Mouse (Mus musculus) adrenal gland, postnatal 14 days (tissue): ENCODE results near the gene Tpcn1. TPM values are rescaled to one million over a fixed set of nuclear protein-coding genes. Genes with fewer than 3 reads are reported as not detected.

Experiments used
- DNase-seq: peaks from one replicate; pipeline ENCODE4 v3.0.0; 2021; ENCODE audit warnings: mixed read lengths
- total RNA-seq: library from RNA; stranded (reverse); gene quantifications from 2 replicates; pipeline ENCODE4 v1.2.3, GENCODE M21; 2021

Tpcn1 gene
- total RNA-seq, 1 experiment from 2014 or later, result 57.5 TPM

DNA sequence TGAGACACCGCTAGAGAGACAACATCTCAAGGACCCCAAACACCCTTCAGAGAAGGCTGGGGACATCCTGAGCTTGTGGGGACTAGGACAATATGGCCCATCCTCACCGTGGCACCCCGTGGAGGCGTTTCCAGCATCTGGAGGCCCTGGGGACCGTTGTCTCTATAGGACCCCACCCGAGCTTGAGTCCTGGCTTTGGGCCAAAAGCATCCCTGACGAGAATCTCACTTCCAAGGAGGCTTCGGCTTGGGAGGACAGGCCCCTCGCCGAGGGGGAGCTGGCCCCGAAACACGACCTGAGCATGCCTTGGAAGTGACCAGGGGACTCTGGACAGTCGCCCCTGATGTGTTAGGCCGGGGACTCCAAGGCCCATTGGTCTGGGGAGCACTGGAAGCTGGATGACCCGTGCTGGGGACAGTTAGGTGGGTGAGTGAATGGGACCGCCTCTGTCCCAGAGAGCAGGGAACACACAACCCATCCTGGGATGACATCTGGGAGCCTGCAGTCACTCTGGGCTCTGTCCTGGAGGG, 20.8 kb upstream of the Tpcn1 start:
- DNase-seq, result no peak

DNA sequence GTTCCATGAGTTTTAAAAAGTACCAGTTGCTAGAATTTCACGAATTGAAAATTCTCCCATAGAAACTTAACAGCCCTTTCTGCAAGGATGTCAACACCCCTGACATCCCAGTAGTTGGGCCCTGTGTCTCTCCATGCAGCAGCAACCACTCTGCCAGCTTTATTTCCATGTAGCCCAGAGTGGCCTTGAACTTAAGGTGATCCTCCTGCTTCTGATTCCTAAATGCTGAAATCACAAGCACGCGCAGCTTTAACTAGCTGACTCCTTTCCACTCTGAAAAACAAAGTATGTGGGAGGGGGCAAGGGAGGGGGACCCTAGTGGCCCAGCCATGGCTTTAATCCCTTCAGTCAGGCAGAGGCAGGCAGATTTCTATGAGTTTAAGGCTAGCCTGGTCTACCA, 18.9 kb upstream of the Tpcn1 start:
- DNase-seq, result no peak

DNA sequence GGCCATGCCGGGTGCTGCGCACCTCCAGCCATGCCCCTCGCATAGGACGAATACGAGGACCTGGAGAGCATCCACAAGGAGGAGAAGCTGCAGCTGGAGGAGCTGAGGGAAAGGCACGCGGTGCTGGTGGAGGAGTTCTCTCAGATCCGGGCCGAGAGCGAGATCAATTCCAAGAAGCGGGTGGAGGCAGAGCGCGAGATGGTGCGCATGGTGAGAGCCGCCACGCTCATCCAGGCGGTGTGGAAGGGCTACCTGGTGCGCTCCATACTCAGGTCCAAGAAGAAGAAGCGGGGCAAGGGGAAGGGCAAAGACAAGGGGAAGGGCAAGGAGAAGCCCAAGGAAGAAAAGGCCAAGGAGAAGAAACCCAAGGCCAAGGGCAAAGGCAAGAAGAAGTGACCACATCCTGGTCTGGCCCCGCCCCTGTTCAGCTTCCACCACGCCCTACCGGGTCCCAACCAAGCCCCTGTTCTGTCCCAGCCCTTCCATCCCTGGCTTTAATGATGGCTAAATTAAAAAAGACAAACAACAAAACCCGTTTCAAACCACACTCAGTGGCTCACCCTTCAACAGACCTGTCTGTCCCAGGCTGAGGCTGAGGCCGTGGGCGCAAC, 18.2 kb upstream of the Tpcn1 start:
- DNase-seq, result peak; percentile 11

DNA sequence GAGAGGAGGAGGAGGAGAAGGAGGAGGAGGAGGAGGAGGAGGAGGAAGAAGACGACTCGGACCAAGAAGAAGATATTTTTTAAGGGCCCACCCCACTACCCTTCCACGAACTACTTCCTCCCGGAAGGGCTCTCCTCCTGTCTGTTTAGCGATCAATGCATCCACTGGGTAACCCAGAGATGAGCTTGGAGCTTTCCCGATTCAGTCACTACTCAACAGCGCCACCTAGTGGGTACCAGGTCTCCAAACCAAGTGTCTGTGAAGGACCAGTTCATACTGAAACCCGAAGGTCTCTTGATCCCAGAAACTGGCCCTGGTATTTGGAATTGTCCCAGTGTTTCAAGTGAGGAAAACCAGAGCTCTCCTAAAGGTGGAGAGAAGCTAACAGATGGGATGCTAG, 17.2 kb upstream of the Tpcn1 start:
- peak; percentile 95 for DNase-seq

DNA sequence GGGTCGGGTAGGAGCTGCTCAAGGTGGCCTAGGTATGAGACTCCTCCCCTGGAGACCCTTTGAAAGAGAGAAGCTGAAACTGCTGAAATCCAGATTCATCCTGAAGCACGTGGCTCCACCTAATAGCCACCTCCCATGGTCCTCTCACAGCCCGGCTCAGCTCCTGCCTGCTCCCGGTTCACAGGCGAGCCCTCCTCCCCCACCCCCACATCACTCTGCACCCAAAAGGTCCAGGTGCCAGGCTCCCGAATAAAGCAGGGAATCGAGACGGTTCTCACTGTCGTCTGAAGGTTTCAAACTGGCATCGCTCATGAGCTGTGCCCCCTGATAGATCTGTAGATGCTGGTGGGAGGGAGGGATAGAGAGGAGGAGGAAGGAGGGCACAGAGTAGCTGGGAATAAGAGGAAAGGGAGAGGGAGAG, 16.8 kb upstream of the Tpcn1 start:
- DNase-seq, result no peak

DNA sequence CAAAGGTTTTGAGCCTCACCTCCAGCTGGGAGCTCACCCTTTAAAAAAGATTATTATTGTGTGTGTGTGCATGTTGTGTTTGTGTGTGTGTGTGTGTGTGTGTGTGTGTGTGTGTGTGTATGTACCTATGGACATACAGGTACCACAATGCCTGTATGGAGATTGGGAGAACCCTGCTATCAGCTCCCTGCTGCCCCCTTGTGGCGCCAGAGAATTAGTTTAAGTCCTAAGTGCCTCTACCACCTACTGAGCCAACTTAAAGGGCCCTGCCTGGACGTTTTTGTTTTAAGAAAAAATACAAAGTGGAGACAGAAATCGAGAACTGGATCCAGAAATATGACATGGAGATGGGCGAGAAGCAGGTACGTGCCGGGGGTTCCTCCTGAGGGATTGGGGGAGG, 16.4 kb upstream of the Tpcn1 start:
- DNase-seq, result peak; percentile 90

DNA sequence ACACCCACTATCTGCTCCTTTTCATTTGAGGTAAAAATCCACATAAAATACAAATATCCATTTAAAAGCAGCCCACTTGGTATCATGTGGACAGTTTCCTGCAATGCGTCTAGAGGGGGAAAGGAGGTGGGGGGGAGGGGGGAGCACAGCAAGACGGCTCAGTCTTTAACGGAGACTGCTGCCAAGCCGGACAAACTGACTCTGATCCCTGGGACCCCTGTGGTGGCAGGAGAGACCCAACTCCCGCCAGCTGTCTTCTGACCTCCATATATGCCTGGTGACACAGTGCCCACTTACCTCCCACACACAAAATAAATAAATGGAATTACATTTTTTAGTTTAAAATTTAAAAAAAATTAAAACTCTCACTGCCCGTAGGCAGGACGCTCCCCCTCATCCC, 15.0 kb upstream of the Tpcn1 start:
- no peak for DNase-seq

DNA sequence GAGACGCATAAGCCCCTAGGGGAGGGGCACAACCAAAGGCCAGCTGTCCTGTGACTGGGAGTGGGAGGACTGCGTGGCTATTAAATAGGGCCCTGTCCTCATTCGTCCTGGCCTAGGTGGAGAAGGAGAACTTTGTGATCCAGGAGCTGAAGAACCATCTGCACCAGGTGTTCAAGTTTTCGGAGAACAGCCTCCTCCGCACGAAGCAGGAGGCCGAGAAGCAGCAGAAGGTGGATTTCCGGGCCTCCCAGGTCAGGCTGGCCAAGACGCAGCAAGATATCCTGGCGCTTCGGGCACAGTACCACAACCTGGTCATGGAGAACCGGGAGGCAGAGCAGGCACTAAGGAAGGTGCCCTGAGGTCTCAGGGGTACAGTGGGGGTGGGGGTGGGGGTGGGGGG, 13.7 kb upstream of the Tpcn1 start:
- DNase-seq, result no peak

DNA sequence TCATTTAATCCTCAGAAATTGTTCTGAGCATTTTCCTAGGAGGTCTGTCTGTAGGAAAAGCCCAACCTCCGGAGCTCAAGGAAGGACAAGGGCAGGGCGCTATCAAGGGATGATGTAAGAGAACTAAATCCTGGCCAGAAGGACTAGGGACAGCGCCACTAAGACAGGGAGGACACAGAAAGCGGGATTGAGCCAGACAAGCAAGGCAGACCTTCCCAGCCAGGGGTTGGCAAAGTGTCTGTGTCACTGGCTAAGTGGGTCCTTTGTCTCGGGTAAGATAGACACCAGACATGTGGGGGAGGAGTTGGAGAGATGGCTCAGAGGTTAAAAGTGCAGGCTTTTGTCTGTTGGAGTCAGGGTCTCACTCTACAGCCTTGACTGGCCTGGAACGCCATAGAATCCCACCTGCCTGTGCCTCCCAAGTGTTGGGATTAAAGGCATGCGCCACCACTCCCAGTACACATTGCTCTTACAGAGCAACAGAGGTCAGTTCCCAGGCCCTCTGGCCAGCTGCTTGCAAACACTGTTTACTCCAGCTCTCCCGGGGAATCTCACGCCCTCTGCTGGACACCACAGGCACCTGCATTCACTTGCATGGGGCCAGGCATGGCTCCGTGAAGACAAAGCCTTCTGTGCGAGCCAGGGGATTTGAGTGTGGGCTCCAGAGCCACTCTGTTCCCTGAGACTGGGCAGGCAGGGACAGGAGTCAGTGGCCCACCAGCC, 12.6 kb upstream of the Tpcn1 start:
- DNase-seq, result peak; percentile 72

DNA sequence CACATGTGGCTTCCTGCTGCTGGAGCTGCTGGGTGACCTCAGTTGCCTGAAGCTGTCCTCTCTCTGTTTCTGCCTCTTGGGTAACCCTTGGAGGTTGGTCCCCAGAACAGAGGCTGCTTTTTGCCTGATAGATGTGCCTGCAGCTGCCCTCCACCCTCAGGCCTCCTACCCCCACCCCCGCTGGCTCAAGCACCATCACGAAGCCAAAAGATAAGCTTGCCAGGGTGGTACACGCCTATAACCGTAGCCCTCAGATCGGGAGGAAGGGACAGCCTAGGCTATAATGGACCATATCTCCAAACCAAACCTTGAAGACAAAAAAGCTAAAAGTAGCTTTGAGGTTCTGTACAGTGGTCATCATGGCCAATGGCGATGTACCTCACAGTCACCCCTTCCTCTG, 11.2 kb upstream of the Tpcn1 start:
- DNase-seq, result no peak

DNA sequence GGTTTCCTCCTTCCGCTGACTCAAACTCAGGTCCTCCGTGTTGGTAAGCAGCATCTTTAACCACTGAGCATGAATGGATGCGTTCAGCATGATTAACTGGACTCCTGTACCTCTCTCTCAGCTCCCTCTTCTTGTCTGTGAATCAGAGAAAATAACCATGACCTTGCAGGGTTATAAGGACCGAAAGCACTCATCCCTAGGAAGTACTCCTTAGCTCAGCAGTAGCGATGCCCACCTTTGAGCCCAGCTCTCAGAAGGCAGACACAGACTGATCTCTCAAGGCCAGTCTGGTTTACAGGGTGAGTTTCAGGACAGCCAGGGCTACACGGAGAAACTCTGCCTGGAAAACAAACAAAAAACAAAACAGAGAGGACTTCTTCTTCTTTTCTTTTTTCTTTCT, 6.0 kb upstream of the Tpcn1 start:
- no peak for DNase-seq

DNA sequence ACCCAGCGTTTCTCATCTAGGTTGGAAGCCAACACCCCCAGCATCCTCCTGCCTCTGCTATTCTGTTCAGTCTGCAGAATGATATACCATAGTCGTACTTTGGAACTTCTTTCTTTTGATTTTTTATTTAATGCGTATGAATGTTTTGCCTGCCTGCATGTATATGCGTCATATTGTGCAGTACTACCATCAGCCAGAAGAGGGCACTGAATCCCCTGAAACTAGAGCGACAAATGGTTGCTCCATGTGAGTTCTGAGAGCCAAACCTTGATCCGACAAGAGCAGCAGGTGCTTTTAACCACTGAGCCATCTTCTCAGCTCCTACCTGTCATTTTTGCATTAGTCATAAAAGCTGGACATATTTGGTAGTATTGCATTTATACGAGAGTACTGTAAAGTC, 3.7 kb upstream of the Tpcn1 start:
- DNase-seq, result peak; percentile 37

DNA sequence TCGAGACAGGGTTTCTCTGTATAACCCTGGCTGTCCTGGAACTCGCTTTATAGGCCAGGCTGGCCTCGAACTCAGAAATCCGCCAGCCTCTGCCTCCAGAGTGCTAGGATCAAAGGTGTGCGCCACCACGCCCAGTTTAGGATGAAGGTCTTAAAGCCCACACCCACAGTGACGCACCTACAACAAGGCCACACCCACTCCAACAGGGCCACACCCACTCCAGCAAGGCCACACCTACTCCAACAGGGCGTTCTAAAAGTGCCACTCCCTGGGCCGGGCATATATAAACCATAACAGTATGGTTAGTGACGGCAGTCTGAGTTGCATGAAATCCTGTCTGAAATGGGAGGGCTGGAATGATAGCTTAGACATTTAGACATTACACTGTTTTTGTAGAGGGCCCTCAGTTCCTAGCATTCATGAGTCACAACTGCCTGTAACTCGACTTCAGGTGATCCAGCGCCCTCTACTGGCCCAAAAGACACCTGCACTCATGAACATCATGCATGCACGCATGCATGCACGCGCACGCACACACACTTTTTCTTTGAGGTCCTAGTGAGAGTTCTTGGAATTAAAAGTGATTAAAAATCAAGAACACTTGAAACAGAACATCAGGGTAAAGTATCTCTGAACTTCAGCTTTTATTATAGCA, 2.0 kb upstream of the Tpcn1 start:
- DNase-seq, result peak; percentile 74

DNA sequence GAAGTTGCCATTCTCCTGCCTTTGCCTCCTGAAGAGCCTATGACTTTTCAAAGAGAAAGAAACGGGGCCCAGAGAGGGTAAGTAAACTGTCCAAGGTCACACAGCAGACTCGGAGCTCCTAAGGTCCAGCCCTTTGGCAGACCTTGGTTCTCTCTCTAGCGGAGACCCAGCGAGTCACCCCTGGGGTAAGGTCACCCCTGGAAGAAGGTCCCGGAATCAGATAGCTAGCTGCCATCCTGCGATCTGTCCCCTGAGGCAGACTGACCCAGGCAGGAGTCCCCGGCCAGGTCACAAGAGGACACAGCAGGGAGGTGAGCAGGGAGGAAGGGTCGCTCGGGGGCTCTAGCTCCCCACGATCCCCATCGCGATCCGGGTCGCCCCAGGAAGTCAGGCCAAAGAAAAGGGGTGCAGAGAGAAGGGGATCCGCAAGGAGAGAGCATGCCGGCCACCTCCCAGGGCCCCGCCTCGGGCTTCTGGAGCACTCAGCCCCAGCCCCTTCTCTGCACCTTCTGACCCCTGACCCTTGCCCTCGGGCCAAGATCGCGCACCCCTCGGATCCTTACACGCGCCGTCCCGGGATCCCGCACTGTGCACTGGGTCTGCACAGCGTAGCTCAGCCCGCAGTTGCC, 419 bp downstream of the Tpcn1 start:
- no peak for DNase-seq

DNA sequence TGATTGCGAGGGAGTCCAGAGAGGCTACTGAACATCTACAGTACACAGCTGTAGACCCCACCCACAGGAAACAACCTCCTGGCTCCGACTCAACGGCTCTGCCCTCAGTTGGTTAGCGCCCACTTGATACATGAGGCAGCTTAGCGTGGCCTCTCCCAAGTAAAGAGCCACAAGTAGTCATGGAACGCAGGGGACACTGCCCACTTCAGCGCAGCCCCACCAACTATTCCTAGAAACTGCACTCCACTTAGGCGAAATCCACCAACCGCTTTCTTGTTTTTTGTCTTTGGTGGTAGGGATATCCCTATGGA, 902 bp downstream of the Tpcn1 start:
- DNase-seq, result peak; percentile 29

DNA sequence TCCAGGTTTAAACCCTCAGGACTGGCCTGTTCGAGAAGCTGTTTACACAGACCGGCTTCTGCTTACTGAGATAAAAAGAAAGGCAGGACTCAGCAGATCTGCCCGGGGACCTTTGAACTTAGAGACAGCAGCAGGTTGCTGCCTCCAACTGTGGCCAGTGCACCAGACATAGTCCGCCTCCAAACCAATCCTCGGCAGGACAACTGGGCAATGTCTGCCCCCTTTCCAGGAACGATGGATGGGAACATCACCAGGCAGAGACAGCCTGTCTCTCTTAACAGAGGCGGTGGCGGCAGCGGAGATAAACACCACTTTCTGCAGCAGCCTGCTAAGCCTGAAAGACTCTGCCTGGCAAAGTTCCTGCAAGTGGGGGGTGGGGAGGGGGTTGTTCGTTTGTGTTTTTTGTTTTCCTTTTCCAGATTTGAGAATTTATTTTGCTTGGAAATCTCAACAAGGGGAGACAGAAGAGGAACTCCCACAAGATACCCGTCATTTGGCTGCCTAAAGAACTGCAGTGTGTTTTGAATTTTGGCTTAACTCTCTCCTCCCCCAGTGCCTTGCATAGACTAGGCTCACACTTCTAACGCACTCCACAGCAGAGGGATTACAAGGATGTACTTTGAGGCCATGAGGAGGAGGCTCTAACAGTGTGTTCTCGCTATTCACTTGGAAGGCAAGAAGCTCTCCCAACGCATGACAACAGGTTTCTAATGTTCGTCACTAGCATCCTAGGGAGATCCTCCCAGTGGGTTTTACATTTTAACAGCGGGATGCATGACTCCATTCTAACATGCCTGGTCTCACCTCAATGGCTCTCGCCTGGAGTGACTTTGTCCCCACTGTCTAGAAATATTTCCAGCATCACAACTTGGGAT, 1.5 kb downstream of the Tpcn1 start:
- DNase-seq, result peak; percentile 57

DNA sequence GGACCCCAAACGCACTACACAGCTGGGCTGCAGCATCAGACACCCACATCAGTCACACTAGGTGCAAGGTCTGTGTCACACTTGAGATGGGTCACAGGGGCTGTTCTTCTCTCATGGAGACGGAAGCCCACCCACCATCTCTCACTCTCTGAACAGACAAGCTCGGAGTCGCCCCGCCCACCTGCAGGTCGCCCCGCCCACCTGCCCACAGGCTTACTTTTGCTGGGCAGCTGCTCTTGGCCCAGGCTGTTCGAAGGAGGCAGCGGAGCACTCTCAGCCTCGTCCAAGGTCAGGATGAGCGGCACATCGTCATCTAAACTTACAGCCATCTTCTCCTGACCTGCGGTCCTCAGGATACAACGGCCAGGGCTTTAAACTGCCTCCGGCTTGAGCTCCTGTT, 3.5 kb downstream of the Tpcn1 start:
- DNase-seq, result no peak

DNA sequence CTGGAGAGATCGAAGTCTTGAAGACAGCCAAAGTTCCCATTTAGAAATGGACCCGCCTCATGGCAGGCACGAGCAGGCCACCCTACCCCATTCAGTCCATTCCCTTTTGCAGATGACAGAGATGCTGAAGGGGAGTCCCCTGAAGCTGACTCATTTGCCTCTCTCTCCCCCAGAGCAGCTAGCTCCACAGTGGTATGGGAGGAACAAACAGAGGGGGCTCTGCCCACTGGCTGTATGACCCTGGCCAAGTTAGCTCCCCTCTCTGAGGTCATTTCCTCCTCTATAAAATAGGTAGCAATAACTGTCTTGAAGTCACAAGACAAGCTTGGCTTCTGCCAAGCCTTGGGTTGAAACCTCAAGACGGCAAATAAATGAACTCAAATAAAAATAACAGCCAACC, 5.0 kb downstream of the Tpcn1 start:
- no peak for DNase-seq

DNA sequence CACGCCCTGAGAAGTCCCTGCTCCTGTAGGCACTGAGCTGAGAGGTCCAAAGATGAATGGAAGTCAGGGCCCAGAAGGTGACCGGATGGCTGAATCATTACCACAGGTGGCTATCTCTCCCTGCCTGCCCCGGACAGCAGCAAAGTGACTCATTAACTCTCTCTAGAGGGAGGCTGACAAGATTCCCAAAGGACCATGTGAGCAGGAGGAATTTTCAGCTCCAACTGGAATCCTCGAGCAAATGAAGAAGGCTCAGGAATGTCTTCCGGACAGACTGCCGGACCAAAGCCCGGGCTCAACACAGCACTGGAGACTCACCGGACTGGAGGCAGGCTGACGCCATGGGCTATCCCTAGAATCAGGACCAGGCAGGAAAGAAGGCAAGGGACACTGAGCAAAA, 6.5 kb downstream of the Tpcn1 start:
- no peak for DNase-seq

DNA sequence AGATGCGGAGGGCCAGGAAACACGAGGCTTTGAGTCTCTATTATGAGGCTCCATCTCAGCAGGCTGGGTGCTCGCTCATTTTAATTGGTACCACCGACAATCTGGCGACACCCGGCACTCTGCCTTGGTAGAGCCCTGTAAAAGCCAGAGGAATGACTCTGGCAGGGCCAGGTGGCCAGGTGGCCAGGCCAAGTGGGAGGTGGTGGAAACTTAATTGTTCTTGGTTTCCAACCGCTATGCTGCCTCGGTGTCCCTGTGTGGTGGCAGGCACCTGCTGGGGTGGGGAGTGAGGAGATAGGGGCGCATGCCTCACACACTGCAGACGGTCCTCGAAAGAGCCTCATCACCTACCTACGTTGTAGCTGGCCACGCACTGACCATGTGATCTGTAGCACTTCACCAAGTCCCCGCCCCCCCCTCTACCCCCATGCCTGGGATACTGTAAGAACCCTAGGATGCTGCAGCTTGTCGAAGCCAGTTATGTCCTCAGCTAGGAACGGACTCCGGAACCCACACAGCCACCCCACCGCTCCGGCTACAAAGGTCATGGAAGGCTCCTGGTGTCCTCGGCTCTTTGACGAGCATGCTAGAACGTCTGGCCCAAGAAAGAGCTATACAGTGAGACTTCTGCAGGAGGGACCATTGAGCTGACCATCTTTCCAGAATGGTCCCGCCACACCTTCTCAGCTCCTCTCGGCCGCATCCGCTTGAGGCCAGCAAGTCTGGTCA, 8.4 kb downstream of the Tpcn1 start:
- DNase-seq, result no peak

DNA sequence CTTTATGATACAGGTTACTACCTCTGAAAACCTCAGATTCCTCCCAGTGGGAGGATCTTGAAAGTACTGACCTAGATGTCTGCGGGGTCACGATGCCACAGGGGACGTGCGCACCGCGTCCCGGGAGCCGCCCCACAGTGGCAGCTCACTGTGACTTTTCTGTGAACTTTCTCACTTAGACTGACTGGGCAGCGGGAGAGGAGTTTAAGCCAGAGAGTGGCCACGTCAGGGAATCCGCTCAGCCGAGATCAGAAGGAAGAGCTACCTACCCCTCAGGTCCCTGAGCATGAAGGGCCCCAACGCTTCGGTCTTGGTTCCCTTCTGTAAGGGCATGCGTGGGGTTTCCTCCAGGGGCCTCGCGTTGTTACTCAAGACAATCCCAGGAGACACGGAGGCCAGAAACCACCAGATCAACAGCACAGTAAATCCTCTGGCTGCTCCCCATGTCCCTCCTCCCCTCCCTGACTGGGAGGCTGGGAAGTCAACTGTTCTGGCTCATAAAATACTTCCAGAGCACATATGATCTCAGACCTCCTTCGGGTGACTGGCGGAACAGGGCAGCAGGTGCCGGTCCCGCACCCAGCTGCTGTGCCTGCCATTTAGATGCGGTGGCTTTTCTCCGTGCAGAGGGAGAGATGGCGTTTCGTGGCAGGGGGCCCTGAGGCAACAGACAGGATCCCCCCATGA, 9.1 kb downstream of the Tpcn1 start:
- DNase-seq, result peak; percentile 75
